ENCODE assay signal across 9 mouse cellular contexts in the genomic region with DNA sequence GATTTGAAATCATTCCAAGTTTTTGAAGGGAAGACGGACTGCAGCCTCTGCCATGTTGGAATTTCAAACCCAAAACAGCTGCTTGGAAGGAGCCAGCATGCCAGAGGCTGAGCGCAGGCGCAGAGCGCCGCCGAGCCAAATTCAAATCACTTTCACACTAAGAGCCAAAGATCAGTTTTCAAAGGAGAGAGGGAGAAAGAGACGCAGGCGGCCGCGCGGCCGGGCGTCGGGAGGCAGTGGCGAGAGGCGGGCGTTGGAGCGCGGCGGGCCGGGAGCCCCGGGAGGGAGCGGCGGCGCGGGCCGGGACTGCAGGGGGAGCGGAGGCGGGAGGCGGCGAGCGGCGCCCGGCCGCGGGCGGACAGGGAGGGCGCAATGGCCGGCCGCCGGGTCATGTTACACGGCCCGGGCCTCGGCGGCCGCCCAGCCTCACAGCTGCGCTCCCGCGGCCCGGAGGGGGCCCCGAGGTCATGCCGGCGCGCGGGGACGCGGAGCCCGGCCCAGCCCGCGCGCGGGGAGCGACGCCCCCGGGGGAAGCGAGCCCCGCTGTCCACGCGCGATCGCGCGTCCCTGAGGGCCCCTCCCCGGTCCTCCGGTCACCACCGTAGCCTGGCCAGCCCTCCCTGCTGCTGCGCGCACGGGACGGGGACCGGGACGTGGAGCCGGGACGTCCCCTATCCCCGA. TPM values are rescaled to one million over a fixed set of nuclear protein-coding genes. Genes with fewer than 3 reads are reported as not detected.
A peak's percentile ranks its signal among the peaks of the same experiment; 100 is the strongest.
DNase-seq lines count a peak whose midpoint lies in the region; ATAC-seq and TF ChIP-seq lines count a peak whose summit lies in the region.
"Had no signal": no experiment of that assay in that cellular context is flagged by ENCODE, and none has a peak within 500 bp of the region (broad histone marks: within the 10 kb centered on the region; RNA-seq: fewer than 3 reads in every experiment).

Gene Fign, minus strand, starts transcription at position 102 of the 681 bp plus-strand sequence.

- WGBS in forebrain, embryonic 14.5 days: under 1% methylated on average over 68 of the region's 85 CpGs
- WGBS in heart, embryonic 16.5 days: 0% methylated on average over 70 of the region's 85 CpGs
- 1% methylated on average over 68 of the region's 85 CpGs for WGBS in liver, embryonic 13.5 days (ENCODE audit: insufficient replicate concordance)
- WGBS in neural tube, embryonic 14.5 days: under 1% methylated on average over 44 of the region's 85 CpGs

- peak within 1 kb of the TSS; percentile 97 for H3K27ac ChIP-seq in forebrain, embryonic 14.5 days (ENCODE audit: low read depth, low read length)
- peak within 1 kb of the TSS; percentile 97 for H3K27ac ChIP-seq in heart, embryonic 16.5 days (ENCODE audit: low read length)
- peak within 1 kb of the TSS; percentile 71 for H3K27ac ChIP-seq in liver, embryonic 13.5 days
- H3K27ac ChIP-seq in neural tube, embryonic 14.5 days (ENCODE audit: low read depth, low read length): peak within 1 kb of the TSS; percentile 95

- H3K9ac ChIP-seq in forebrain, embryonic 14.5 days (ENCODE audit: low read length): peak within 1 kb of the TSS; percentile 92
- H3K9ac ChIP-seq in heart, embryonic 16.5 days (ENCODE audit: low read length): peak within 1 kb of the TSS; percentile 88
- peak within 1 kb of the TSS; percentile 68 for H3K9ac ChIP-seq in liver, embryonic 13.5 days
- peak within 1 kb of the TSS; percentile 94 for H3K9ac ChIP-seq in neural tube, embryonic 14.5 days (replicated peaks; ENCODE audit: low read depth, low read length)

- peaks cover 9% of the 10 kb centered on the region for H3K4me1 ChIP-seq in E14TG2a.4 (replicated peaks; ENCODE audit: low read depth, low read length)
- peaks cover 3% of the 10 kb centered on the region; the same call in 1 of the 2 replicates for H3K4me1 ChIP-seq in forebrain, embryonic 14.5 days (ENCODE audit: control insufficient read depth, insufficient read depth, low read length)
- no peaks in the 10 kb centered on the region for H3K4me1 ChIP-seq in heart, embryonic 16.5 days (ENCODE audit: control insufficient read depth, insufficient read depth, low read length)
- H3K4me1 ChIP-seq in liver, embryonic 13.5 days (replicated peaks): no peaks in the 10 kb centered on the region
- peaks cover 10% of the 10 kb centered on the region; the same call in 1 of the 2 replicates for H3K4me1 ChIP-seq in neural tube, embryonic 14.5 days (ENCODE audit: control insufficient read depth, insufficient read depth, low read length)

- peak within 1 kb of the TSS; percentile 86 for H3K4me3 ChIP-seq in E14TG2a.4 (replicated peaks; ENCODE audit: low read length)
- peak within 1 kb of the TSS; percentile 68 for H3K4me3 ChIP-seq in forebrain, embryonic 14.5 days (ENCODE audit: low read depth, low read length)
- H3K4me3 ChIP-seq in heart, embryonic 16.5 days (ENCODE audit: low read length): peak within 1 kb of the TSS; percentile 79
- H3K4me3 ChIP-seq in liver, embryonic 13.5 days (replicated peaks): peak within 1 kb of the TSS; percentile 57
- peak within 1 kb of the TSS; percentile 59 for H3K4me3 ChIP-seq in neural tube, embryonic 14.5 days (ENCODE audit: low read depth, low read length)

- TF ChIP-seq CTCF in E14TG2a.4 (conservative IDR thresholded peaks at IDR 0.05; ENCODE audit: low read length): no peak

- no peaks in the 10 kb centered on the region for H3K9me3 ChIP-seq in E14TG2a.4 (ENCODE audit: low read length)
- H3K9me3 ChIP-seq in forebrain, embryonic 14.5 days (replicated peaks; ENCODE audit: control insufficient read depth, low read length): no peaks in the 10 kb centered on the region
- H3K9me3 ChIP-seq in heart, embryonic 16.5 days (replicated peaks; ENCODE audit: control insufficient read depth, low read length): no peaks in the 10 kb centered on the region
- H3K9me3 ChIP-seq in liver, embryonic 13.5 days (replicated peaks): no peaks in the 10 kb centered on the region
- H3K9me3 ChIP-seq in neural tube, embryonic 14.5 days (ENCODE audit: control insufficient read depth, low read length): no peaks in the 10 kb centered on the region

- ATAC-seq in forebrain, embryonic 14.5 days: peak; percentile 79
- ATAC-seq in heart, embryonic 16.5 days (replicated peaks; ENCODE audit: extremely low read depth, insufficient read depth, low FRiP score): peak; percentile 90
- peak; percentile 77 for ATAC-seq in liver, embryonic 13.5 days (ENCODE audit: low read depth)
- ATAC-seq in neural tube, embryonic 14.5 days (ENCODE audit: low read depth): peak; percentile 74

- H3K27me3 ChIP-seq in E14TG2a.4 (ENCODE audit: insufficient read depth, low read length): peaks cover 12% of the 10 kb centered on the region
- H3K27me3 ChIP-seq in forebrain, embryonic 14.5 days (replicated peaks; ENCODE audit: control insufficient read depth, insufficient read depth, low read length): peaks cover 4% of the 10 kb centered on the region; the same call in 1 of the 2 replicates
- no peaks in the 10 kb centered on the region for H3K27me3 ChIP-seq in heart, embryonic 16.5 days (ENCODE audit: control insufficient read depth, insufficient read depth, low read length)
- peaks cover 33% of the 10 kb centered on the region for H3K27me3 ChIP-seq in liver, embryonic 13.5 days
- no peaks in the 10 kb centered on the region for H3K27me3 ChIP-seq in neural tube, embryonic 14.5 days (ENCODE audit: control insufficient read depth, insufficient read depth, low read length)

- H3K4me2 ChIP-seq in forebrain, embryonic 14.5 days (ENCODE audit: low read length): peak within 1 kb of the TSS; percentile 90
- peak within 1 kb of the TSS; percentile 64 for H3K4me2 ChIP-seq in heart, embryonic 16.5 days (ENCODE audit: low read depth, low read length)
- H3K4me2 ChIP-seq in liver, embryonic 13.5 days: peak within 1 kb of the TSS; percentile 58
- H3K4me2 ChIP-seq in neural tube, embryonic 14.5 days (ENCODE audit: low read depth, low read length): peak within 1 kb of the TSS; percentile 90

- DNase-seq in cerebellum, adult 11 months: peak; percentile 13
- DNase-seq in forebrain, embryonic 14.5 days (ENCODE audit: low spot score): peak; percentile 88
- peak; percentile 88 to 93 for DNase-seq in kidney, postnatal 25 days
- DNase-seq in liver, embryonic 13.5 days: no peak
- DNase-seq in urinary bladder, postnatal 10 days (ENCODE audit: low spot score): peak; percentile 16

- H3K36me3 ChIP-seq in E14TG2a.4 (ENCODE audit: insufficient read depth, low read length): no peaks in the 10 kb centered on the region
- H3K36me3 ChIP-seq in forebrain, embryonic 14.5 days (ENCODE audit: control insufficient read depth, insufficient read depth, low read length): no peaks in the 10 kb centered on the region
- no peaks in the 10 kb centered on the region for H3K36me3 ChIP-seq in heart, embryonic 16.5 days (ENCODE audit: control insufficient read depth, insufficient read depth)
- no peaks in the 10 kb centered on the region for H3K36me3 ChIP-seq in liver, embryonic 13.5 days
- no peaks in the 10 kb centered on the region for H3K36me3 ChIP-seq in neural tube, embryonic 14.5 days (ENCODE audit: control insufficient read depth, insufficient read depth, low read length)
- H3K36me3 ChIP-seq: G1E had no signal

RNA-seq across cellular contexts. Expression of gene Fign, which starts in this region (rescaled TPM):
- polyA plus RNA-seq in forebrain, embryonic 14.5 days (2014; fragmentation: Nextera tagmentation; extraction: Ambion mirVana): 7.4 and 7.9 TPM in 2 replicates
- 6.0 and 6.8 TPM in 2 replicates for polyA plus RNA-seq in heart, embryonic 16.5 days (2015; fragmentation: Nextera tagmentation; extraction: Ambion mirVana)
- 1.8 and 2.2 TPM in 2 replicates for polyA plus RNA-seq in liver, embryonic 13.5 days (2015; fragmentation: Nextera tagmentation; extraction: Ambion mirVana)
- polyA plus RNA-seq in neural tube, embryonic 14.5 days (2014; fragmentation: Nextera tagmentation; extraction: Ambion mirVana): 16.4 and 17.5 TPM in 2 replicates
- polyA plus RNA-seq: G1E had no signal
